Mouse (Mus musculus): ENCODE results near the gene Lcn3. TPM values are rescaled to one million over a fixed set of nuclear protein-coding genes. Genes with fewer than 3 reads are reported as not detected.

Lcn3 gene
- polyA plus RNA-seq, 1 experiment from 2014 or later, result not detected

DNA sequence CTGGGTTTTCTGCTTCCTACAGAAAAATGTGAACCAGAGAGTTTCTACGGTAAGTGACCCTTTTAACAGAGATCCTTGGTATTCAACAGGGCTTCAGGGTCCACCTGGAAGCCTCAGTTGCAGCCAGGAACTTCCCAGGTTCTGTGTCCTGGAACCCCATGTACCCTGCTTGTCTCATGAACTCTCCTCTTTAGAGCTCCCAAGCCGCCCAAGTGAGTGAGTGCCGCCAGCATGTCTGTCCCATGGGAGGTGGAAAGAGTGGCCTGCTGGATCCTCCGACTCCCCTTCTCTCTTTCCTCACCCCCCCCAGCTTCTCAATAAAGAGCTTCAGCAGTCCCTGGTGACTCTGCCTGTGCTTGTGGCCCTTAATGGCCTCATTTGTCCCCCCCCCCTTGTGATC, 2.4 kb downstream of the Lcn3 start:
- no peaks in the 10 kb centered on the region for H3K4me1 ChIP-seq (ENCODE audit: control insufficient read depth in 2 of 2, insufficient read depth in 2 of 2, low read length in 2 of 2)
- WGBS, result 67% methylated on average over 4 of the region's 4 CpGs
- no peak overlapping the region for H3K4me3 ChIP-seq (ENCODE audit: control insufficient read depth in 1 of 2, insufficient read depth in 1 of 2, low read depth in 1 of 2, low read length in 2 of 2)
- ATAC-seq (ENCODE audit: insufficient number of reproducible peaks, insufficient read depth, low FRiP score, low read depth), result no peak
- no peaks in the 10 kb centered on the region for H3K9me3 ChIP-seq (ENCODE audit: control insufficient read depth, low read length)
- no peaks in the 10 kb centered on the region for H3K27me3 ChIP-seq (ENCODE audit: control insufficient read depth, insufficient read depth, low read length)
- H3K4me2 ChIP-seq (ENCODE audit: low read length), result no peak overlapping the region
- H3K27ac ChIP-seq (replicated peaks in 1 of 2; ENCODE audit: control insufficient read depth in 1 of 2, insufficient read depth in 1 of 2, low read depth in 2 of 2, low read length in 2 of 2), result no peak overlapping the region
- no peaks in the 10 kb centered on the region for H3K36me3 ChIP-seq (ENCODE audit: control insufficient read depth, insufficient read depth, low read length)
- H3K9ac ChIP-seq (ENCODE audit: low read length), result no peak overlapping the region

DNA sequence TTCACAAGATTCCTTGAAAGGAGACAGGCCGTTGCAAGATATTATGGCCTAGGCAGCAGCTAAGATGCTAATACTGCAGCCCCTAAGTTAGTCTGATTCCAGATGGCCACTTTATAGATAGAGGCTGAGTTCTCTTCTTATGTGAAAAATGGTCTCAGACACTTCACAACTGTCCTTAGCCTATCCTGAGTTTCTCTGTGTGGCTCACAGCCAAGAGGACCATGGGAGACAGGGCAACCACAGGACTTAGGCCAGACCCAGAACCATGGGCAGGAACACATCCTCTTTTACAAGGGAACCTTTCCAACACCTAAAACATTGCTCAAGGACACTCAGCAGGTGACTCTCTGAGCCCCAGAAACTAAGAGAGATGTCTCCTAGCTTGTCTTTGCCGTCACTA, 8.1 kb downstream of the Lcn3 start:
- no peak overlapping the region for H3K4me3 ChIP-seq (ENCODE audit: control insufficient read depth in 1 of 2, insufficient read depth in 1 of 2, low read depth in 1 of 2, low read length in 2 of 2)
- no peaks in the 10 kb centered on the region for H3K36me3 ChIP-seq (ENCODE audit: control insufficient read depth, insufficient read depth, low read length)
- no peaks in the 10 kb centered on the region for H3K4me1 ChIP-seq (ENCODE audit: control insufficient read depth in 2 of 2, insufficient read depth in 2 of 2, low read length in 2 of 2)
- no peak for ATAC-seq (ENCODE audit: insufficient number of reproducible peaks, insufficient read depth, low FRiP score, low read depth)
- H3K9ac ChIP-seq (ENCODE audit: low read length), result no peak overlapping the region
- 68% methylated on average over 2 of the region's 2 CpGs for WGBS
- H3K27ac ChIP-seq (replicated peaks in 1 of 2; ENCODE audit: control insufficient read depth in 1 of 2, insufficient read depth in 1 of 2, low read depth in 2 of 2, low read length in 2 of 2), result no peak overlapping the region
- no peak overlapping the region for H3K4me2 ChIP-seq (ENCODE audit: low read length)
- H3K27me3 ChIP-seq (ENCODE audit: control insufficient read depth, insufficient read depth, low read length), result no peaks in the 10 kb centered on the region
- no peaks in the 10 kb centered on the region for H3K9me3 ChIP-seq (ENCODE audit: control insufficient read depth, low read length)

DNA sequence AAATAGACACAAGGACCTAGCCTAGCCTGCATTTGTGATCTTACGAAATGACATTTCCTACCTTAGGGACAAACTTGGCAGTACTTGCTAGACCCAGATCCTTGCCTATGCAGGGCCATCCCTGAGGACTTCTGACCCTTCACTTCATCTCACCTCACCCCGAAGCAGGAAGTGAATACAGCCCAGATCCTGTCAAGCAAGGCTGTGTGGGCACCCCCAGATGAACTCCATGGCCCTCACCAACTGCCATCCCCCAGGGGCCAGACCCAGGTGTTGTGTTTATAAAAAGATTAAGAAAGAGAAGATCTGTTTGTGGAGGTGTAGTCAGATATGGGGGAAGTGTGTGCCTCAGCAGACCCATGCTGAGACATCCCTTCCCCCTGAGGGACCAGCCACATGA, 9.3 kb downstream of the Lcn3 start:
- H3K4me3 ChIP-seq (ENCODE audit: control insufficient read depth in 1 of 2, insufficient read depth in 1 of 2, low read depth in 1 of 2, low read length in 2 of 2), result no peak overlapping the region
- H3K4me2 ChIP-seq (ENCODE audit: low read length), result no peak overlapping the region
- H3K9ac ChIP-seq (ENCODE audit: low read length), result no peak overlapping the region
- no peaks in the 10 kb centered on the region for H3K9me3 ChIP-seq (ENCODE audit: control insufficient read depth, low read length)
- H3K27me3 ChIP-seq (ENCODE audit: control insufficient read depth, insufficient read depth, low read length), result no peaks in the 10 kb centered on the region
- H3K27ac ChIP-seq (replicated peaks in 1 of 2; ENCODE audit: control insufficient read depth in 1 of 2, insufficient read depth in 1 of 2, low read depth in 2 of 2, low read length in 2 of 2), result no peak overlapping the region
- H3K36me3 ChIP-seq (ENCODE audit: control insufficient read depth, insufficient read depth, low read length), result no peaks in the 10 kb centered on the region
- 73% methylated on average over 2 of the region's 2 CpGs for WGBS
- no peak for ATAC-seq (ENCODE audit: insufficient number of reproducible peaks, insufficient read depth, low FRiP score, low read depth)
- no peaks in the 10 kb centered on the region for H3K4me1 ChIP-seq (ENCODE audit: control insufficient read depth in 2 of 2, insufficient read depth in 2 of 2, low read length in 2 of 2)

DNA sequence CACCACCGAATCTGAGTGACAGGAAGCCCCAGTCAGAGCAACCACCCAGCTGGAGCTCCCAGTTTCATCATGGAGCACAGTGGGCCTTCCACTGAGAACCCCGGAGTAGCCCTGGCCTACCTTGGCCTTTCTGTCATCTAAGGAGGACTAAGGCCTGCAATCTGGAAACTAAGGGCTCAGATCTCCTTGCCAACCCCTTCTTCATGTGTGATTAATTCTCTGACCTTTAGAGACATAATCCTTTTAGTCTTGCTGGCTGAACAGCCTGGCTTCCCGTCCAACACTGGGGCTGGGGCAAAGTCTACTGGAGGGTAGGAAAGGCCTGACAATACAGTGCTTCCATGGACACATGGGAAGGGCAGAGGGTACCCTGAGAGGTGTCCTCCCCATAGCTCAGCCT, 10.6 kb downstream of the Lcn3 start:
- H3K9ac ChIP-seq (ENCODE audit: low read length), result no peak overlapping the region
- no peaks in the 10 kb centered on the region for H3K9me3 ChIP-seq (ENCODE audit: control insufficient read depth, low read length)
- no peaks in the 10 kb centered on the region for H3K4me1 ChIP-seq (ENCODE audit: control insufficient read depth in 2 of 2, insufficient read depth in 2 of 2, low read length in 2 of 2)
- no peak overlapping the region for H3K4me2 ChIP-seq (ENCODE audit: low read length)
- no peaks in the 10 kb centered on the region for H3K36me3 ChIP-seq (ENCODE audit: control insufficient read depth, insufficient read depth, low read length)
- WGBS, result 69% methylated on average over 3 of the region's 3 CpGs
- H3K27me3 ChIP-seq (ENCODE audit: control insufficient read depth, insufficient read depth, low read length), result no peaks in the 10 kb centered on the region
- H3K27ac ChIP-seq (replicated peaks in 1 of 2; ENCODE audit: control insufficient read depth in 1 of 2, insufficient read depth in 1 of 2, low read depth in 2 of 2, low read length in 2 of 2), result no peak overlapping the region
- no peak overlapping the region for H3K4me3 ChIP-seq (ENCODE audit: control insufficient read depth in 1 of 2, insufficient read depth in 1 of 2, low read depth in 1 of 2, low read length in 2 of 2)
- no peak for ATAC-seq (ENCODE audit: insufficient number of reproducible peaks, insufficient read depth, low FRiP score, low read depth)

DNA sequence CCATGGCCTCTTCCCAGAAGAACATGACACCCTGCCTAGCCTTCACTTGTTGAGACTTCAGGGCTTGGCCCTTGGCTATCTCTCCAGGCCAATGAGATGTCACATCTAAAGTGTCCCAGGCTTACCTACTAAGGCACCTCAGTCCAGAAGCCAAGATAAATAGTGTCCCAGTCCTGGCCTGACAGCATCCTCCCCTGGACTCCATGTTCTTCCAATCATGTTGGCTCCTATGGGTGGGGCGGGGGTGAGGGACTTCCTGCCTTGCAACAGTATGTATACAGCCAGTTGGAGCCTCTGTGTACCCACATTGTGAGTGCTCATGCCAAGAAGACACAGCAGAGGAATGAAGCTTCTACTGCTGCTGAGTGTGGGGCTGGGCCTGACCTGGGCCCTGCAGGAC, 11.3 kb downstream of the Lcn3 start, which contains the start of gene Lcn11:
Gene Lcn11, plus strand, starts transcription at position 301 of the 400 bp plus-strand sequence.
- H3K9ac ChIP-seq (ENCODE audit: low read length), result no peak within 1 kb of the TSS
- H3K27ac ChIP-seq (replicated peaks in 1 of 2; ENCODE audit: control insufficient read depth in 1 of 2, insufficient read depth in 1 of 2, low read depth in 2 of 2, low read length in 2 of 2), result no peak within 1 kb of the TSS
- H3K36me3 ChIP-seq (ENCODE audit: control insufficient read depth, insufficient read depth, low read length), result no peaks in the 10 kb centered on the region
- no peaks in the 10 kb centered on the region for H3K27me3 ChIP-seq (ENCODE audit: control insufficient read depth, insufficient read depth, low read length)
- H3K4me2 ChIP-seq (ENCODE audit: low read length), result no peak within 1 kb of the TSS
- 74% methylated on average over 1 of the region's 1 CpGs for WGBS
- H3K4me1 ChIP-seq (ENCODE audit: control insufficient read depth in 2 of 2, insufficient read depth in 2 of 2, low read length in 2 of 2), result no peaks in the 10 kb centered on the region
- no peak within 1 kb of the TSS for H3K4me3 ChIP-seq (ENCODE audit: control insufficient read depth in 1 of 2, insufficient read depth in 1 of 2, low read depth in 1 of 2, low read length in 2 of 2)
- no peaks in the 10 kb centered on the region for H3K9me3 ChIP-seq (ENCODE audit: control insufficient read depth, low read length)
- ATAC-seq (ENCODE audit: insufficient number of reproducible peaks, insufficient read depth, low FRiP score, low read depth), result no peak

DNA sequence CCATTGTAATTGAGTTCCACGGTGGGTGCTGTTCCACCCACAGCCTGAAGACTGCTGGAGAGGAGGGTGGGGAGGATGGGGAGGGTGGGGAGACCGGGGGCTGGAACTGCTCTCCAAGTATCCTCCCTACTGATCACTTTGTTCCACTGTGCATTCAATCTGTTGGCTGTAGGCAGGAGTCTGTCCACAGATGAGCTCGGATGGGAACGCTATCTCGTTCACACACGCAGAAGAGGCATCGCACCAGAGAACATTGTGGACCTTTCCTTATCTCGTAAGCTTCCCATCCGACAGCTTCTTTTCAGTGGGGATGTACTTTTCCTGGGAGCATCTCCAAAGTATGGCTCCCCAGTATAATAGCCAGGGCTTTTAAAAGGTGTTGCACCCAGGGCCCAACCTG, 13.7 kb downstream of the Lcn3 start:
- H3K4me3 ChIP-seq (ENCODE audit: control insufficient read depth in 1 of 2, insufficient read depth in 1 of 2, low read depth in 1 of 2, low read length in 2 of 2), result no peak overlapping the region
- no peak overlapping the region for H3K9ac ChIP-seq (ENCODE audit: low read length)
- ATAC-seq (ENCODE audit: insufficient number of reproducible peaks, insufficient read depth, low FRiP score, low read depth), result no peak
- H3K9me3 ChIP-seq (ENCODE audit: control insufficient read depth, low read length), result no peaks in the 10 kb centered on the region
- no peaks in the 10 kb centered on the region for H3K27me3 ChIP-seq (ENCODE audit: control insufficient read depth, insufficient read depth, low read length)
- H3K36me3 ChIP-seq (ENCODE audit: control insufficient read depth, insufficient read depth, low read length), result no peaks in the 10 kb centered on the region
- WGBS, result 65% methylated on average over 9 of the region's 9 CpGs
- no peak overlapping the region for H3K27ac ChIP-seq (replicated peaks in 1 of 2; ENCODE audit: control insufficient read depth in 1 of 2, insufficient read depth in 1 of 2, low read depth in 2 of 2, low read length in 2 of 2)
- no peaks in the 10 kb centered on the region for H3K4me1 ChIP-seq (ENCODE audit: control insufficient read depth in 2 of 2, insufficient read depth in 2 of 2, low read length in 2 of 2)
- H3K4me2 ChIP-seq (ENCODE audit: low read length), result no peak overlapping the region

DNA sequence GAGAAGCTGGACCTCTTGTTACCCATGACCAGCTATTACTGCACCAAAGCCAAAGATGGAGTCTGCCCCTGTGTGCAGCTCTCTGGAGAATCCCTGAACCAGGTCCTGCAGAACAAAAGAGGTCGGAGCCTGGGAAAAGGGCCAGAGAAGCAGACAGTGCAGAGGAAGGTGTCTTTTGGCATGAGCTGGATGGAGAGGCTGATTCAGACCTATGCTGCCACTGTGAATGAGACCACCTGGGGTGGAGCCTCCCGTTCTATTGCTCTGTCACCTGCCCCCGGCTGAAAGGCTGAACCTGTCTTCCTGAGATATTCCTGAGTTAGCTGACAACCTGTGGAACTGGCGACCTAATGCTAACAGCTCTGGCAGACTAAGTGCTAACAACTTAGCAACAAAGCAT, 15.6 kb downstream of the Lcn3 start:
- no peaks in the 10 kb centered on the region for H3K4me1 ChIP-seq (ENCODE audit: control insufficient read depth in 2 of 2, insufficient read depth in 2 of 2, low read length in 2 of 2)
- 61% methylated on average over 4 of the region's 4 CpGs for WGBS
- no peak overlapping the region for H3K27ac ChIP-seq (replicated peaks in 1 of 2; ENCODE audit: control insufficient read depth in 1 of 2, insufficient read depth in 1 of 2, low read depth in 2 of 2, low read length in 2 of 2)
- no peak overlapping the region for H3K4me2 ChIP-seq (ENCODE audit: low read length)
- no peaks in the 10 kb centered on the region for H3K27me3 ChIP-seq (ENCODE audit: control insufficient read depth, insufficient read depth, low read length)
- H3K9ac ChIP-seq (ENCODE audit: low read length), result no peak overlapping the region
- H3K36me3 ChIP-seq (ENCODE audit: control insufficient read depth, insufficient read depth, low read length), result no peaks in the 10 kb centered on the region
- H3K9me3 ChIP-seq (ENCODE audit: control insufficient read depth, low read length), result no peaks in the 10 kb centered on the region
- no peak for ATAC-seq (ENCODE audit: insufficient number of reproducible peaks, insufficient read depth, low FRiP score, low read depth)
- no peak overlapping the region for H3K4me3 ChIP-seq (ENCODE audit: control insufficient read depth in 1 of 2, insufficient read depth in 1 of 2, low read depth in 1 of 2, low read length in 2 of 2)

DNA sequence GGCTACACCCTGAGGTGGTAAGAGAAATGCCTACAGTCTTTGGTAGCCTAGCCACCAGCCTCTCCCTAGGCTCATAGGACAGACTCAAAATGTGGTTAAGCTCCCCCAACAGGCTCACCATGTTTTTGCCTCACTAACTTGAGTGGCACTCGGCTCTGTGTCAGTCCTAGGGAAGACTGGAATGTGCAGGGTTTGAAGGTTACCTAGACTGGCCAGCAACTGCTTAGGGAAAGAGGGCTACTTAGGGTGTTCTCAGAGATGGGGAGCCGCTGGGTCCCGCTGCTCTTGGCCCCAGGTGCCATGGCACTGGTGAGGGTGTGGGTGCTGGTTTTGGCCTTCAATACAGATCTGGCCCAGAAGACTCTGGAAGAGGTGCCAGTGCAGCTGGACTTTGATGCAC, 16.6 kb downstream of the Lcn3 start, which contains the start of gene Gm13539:
Gene Gm13539, plus strand, starts transcription at position 301 of the 400 bp plus-strand sequence.
- Histone ChIP-seq H3K4me3 (ENCODE audit: control insufficient read depth in 1 of 2, insufficient read depth in 1 of 2, low read depth in 1 of 2, low read length in 2 of 2) (no peak within 1 kb of the TSS), H3K36me3 (ENCODE audit: control insufficient read depth, insufficient read depth, low read length) (no peaks in the 10 kb centered on the region), H3K27ac (replicated peaks in 1 of 2; ENCODE audit: control insufficient read depth in 1 of 2, insufficient read depth in 1 of 2, low read depth in 2 of 2, low read length in 2 of 2) (no peak within 1 kb of the TSS), H3K9ac (ENCODE audit: low read length) (no peak within 1 kb of the TSS), H3K4me1 (ENCODE audit: control insufficient read depth in 2 of 2, insufficient read depth in 2 of 2, low read length in 2 of 2) (no peaks in the 10 kb centered on the region), H3K27me3 (ENCODE audit: control insufficient read depth, insufficient read depth, low read length) (no peaks in the 10 kb centered on the region), H3K4me2 (ENCODE audit: low read length) (no peak within 1 kb of the TSS), H3K9me3 (ENCODE audit: control insufficient read depth, low read length) (no peaks in the 10 kb centered on the region)
- 82% methylated on average over 3 of the region's 3 CpGs for WGBS
- no peak for ATAC-seq (ENCODE audit: insufficient number of reproducible peaks, insufficient read depth, low FRiP score, low read depth)

Measured in heart, embryonic 14.5 days (tissue).